Mouse (Mus musculus) left cerebral cortex, adult 2 months (tissue): ENCODE data around the gene Os9. TPM values are rescaled to one million over a fixed set of nuclear protein-coding genes. Genes with fewer than 3 reads are reported as not detected.

Source experiments
- DNase-seq, 2 experiments: peaks; one replicate each; pipeline ENCODE4 v3.0.0; 2021 to 2022; ENCODE audit warnings: low spot score in 2 of 2, mixed read lengths in 1 of 2; ENCODE audit errors: extremely low spot score in 1 of 2
- H3K27ac ChIP-seq: fragments of 200-600 bp; 2 replicates; pipeline ENCODE4 v1.8.1; 2022
- H3K4me3 ChIP-seq: fragments of 200-600 bp; 2 replicates; pipeline ENCODE4 v1.8.1; 2022
- CTCF ChIP-seq: fragments of 200-600 bp; IDR thresholded peaks from 2 replicates; pipeline ENCODE4 v1.8.1; 2022; ENCODE audit warnings: antibody characterized with exemption, mild to moderate bottlenecking, moderate library complexity
- intact Hi-C: fragments of 180-260 bp; cut with DNase I; formaldehyde crosslinking; loops from one replicate; pipeline ENCODE4 v1.15.1; 2025
- total RNA-seq, 2 experiments: library from RNA; stranded (reverse); gene quantifications; 2 replicates each; pipeline ENCODE4 v1.2.3; 2021

The Os9 gene
- total RNA-seq, 2 experiments from 2014 or later: 109 to 114 TPM

GRCm38 (mm10) chr10:127059174-127059967, 61.6 kb downstream of the Os9 start:
- intact Hi-C loops: no loop called here
- no peak for TF ChIP-seq CTCF
- peak in 1 of 2 experiments; percentile 21 for DNase-seq
- Histone ChIP-seq H3K27ac (peak overlapping the region; percentile 70; the same call in 1 of the 2 replicates), H3K4me3 (peak overlapping the region; percentile 64)

GRCm38 (mm10) chr10:127058708-127059107, 62.2 kb downstream of the Os9 start:
- TF ChIP-seq CTCF: no peak
- H3K4me3 ChIP-seq: peak overlapping the region; percentile 64
- no peak overlapping the region for H3K27ac ChIP-seq
- no peak for DNase-seq
- intact Hi-C loops: no loop called here

DNA sequence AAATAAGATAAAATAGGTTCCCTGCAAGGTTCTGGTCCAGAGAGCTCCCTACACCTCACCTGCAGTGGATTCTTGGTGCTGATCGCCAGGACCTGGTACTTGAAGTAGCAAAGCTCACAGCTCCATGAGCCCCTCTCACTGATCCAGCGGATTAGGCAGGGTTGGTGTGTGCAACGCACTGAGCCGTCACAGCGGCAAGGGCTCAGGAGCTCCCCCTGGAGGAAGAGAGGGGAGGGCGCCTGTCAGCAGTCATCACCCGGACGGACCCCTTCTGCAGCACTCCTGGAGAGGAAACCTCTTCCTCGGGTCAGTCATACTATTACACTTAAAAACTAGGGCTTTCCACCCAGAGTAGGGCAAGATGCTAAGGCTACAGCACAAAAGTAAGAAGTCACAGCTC, 62.8 kb downstream of the Os9 start:
- Histone ChIP-seq H3K27ac (no peak overlapping the region), H3K4me3 (peak overlapping the region; percentile 64)
- DNase-seq: peak; percentile 74 to 79
- intact Hi-C loops: no loop called here
- peak; percentile 99 for TF ChIP-seq CTCF

DNA sequence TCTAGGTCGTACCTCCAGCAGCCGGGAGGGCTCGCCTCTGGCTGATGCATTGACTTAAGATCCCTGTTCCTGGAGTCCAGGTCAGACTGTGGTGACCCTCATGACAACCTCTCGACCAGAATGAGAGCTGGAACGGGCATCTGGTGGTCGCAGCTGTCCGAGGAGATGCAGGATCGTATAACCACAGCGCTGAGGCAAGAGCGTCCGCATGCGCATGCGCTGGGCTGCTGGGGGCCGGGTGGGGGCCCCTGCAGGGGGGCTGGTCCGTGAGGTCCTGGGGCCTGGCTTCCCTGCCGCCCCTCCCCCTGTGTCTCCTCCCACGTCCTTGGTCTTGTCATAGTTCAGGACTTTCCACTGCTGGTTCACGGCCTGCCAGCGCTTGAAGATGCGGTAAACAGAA, 64.4 kb downstream of the Os9 start:
- Histone ChIP-seq H3K4me3 (no peak overlapping the region), H3K27ac (no peak overlapping the region)
- no peak for TF ChIP-seq CTCF
- intact Hi-C loops: no loop called here
- DNase-seq: no peak

DNA sequence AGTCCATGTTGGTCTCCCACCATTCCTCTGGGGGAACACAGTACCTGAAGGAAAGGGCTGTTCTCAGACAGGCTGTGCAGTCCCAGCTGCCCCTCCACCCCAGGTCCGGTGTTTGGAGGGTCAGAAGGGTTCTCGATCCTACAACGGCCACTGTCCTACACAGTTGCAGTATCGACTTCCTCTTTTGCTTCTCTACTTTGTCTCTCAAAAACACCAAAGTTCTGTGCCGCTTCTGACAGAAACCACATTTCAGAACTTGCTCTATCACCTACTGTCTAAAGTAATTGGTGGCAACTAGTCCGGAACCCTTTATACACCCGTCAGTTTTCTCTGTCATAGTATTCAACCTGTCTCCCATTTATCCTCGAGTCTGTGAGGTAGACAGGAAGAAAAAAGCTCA, 65.5 kb downstream of the Os9 start:
- intact Hi-C loops: no loop called here
- no peak for TF ChIP-seq CTCF
- H3K4me3 ChIP-seq: no peak overlapping the region
- no peak for DNase-seq
- H3K27ac ChIP-seq: no peak overlapping the region

DNA sequence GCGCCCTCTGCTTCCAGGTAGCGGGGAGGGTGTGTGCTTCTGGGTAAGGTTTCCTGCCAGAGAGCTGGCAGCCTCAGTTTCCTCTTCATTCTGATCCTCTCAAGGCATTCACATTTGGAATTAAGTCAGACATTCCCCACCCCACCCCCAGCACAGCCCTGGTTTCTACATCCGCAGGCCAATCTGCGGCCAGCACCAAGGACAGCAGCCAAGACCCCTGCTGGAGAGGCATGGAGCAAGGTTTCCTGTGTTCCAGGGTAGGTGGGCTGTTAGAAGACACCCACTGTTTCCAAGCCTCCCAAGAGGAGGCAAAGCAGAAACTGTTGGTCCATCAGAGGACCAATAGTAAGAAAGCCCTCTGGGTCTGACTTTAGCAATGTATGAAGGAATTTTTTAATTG, 66.3 kb downstream of the Os9 start:
- DNase-seq: no peak
- H3K4me3 ChIP-seq: no peak overlapping the region
- intact Hi-C loops: no loop called here
- no peak for TF ChIP-seq CTCF
- no peak overlapping the region for H3K27ac ChIP-seq

GRCm38 (mm10) chr10:127050119-127050474, 70.8 kb downstream of the Os9 start:
- Histone ChIP-seq H3K4me3 (no peak overlapping the region), H3K27ac (no peak overlapping the region)
- intact Hi-C loops: no loop called here
- DNase-seq: no peak
- no peak for TF ChIP-seq CTCF

DNA sequence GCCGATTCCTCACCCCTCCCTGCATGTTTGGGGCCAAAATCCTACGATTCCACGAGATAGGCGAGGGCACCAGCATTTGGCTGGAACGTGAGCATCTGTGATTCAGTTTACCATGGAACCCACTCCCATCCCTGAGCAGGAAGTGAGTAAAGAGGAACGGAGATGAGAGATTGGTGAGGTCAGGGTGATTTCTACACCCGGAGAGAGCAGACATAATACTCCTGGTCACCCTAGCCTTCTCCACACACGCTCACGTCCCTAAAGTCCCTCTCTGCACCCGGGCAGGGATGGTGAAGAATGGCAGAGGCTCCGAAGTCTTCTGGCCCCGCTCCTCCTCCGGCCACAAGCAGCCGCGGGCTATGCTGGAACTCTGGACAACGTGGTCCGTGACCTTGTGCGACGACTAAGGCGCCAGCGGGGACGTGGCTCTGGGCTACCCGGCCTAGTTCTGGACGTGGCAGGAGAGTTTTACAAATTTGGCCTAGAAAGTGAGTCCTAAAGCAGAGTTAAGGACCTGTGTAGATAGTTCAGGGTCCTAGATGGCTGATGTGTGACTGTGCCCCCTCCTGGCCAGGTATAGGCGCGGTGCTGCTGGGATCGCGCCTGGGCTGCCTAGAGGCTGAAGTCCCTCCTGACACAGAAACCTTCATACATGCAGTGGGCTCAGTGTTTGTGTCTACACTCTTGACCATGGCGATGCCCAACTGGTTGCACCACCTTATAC, 71.4 kb downstream of the Os9 start:
- no peak; the same call in 1 of the 2 replicates for TF ChIP-seq CTCF
- intact Hi-C loops: no loop called here
- Histone ChIP-seq H3K27ac (no peak overlapping the region), H3K4me3 (no peak overlapping the region)
- no peak for DNase-seq

DNA sequence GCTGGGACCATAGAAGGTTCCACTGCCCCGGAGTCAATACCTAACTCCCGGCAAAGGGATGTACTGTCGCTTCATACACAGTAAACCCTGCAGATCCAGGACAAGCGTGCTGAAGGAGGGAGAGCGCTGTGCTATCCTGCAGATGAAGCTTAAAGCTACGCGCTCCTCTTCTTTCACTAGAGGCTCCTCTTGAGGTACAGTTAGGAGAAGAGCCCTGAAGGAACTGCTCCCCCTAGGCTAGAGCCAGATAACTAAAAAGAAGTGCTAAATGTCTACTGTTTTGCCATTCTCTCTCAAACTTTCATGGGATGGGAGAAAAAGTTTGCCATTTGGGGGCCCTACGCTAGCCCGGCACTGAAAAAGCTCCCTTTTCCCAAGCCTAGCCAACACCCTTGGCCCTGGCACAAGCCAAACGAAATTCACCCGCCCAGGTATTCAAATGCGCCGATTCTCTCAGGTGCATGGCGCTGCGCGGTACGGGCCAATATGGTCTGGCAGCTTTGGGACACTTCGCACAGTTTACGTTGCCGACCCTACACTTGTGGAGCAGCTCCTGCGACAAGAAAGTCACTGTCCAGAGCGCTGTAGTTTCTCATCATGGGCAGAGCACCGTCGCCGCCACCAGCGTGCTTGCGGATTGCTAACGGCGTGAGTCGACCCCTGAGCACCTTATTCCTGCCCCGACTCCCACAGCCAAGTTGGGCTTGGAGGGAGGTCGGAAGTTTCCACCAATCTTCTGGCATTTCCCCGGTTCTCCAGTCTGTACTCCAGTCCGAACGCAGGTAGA, 72.1 kb downstream of the Os9 start:
- intact Hi-C loops: no loop called here
- peak; percentile 27; the same call in 1 of the 2 replicates for TF ChIP-seq CTCF
- Histone ChIP-seq H3K4me3 (no peak overlapping the region), H3K27ac (no peak overlapping the region)
- DNase-seq: no peak

DNA sequence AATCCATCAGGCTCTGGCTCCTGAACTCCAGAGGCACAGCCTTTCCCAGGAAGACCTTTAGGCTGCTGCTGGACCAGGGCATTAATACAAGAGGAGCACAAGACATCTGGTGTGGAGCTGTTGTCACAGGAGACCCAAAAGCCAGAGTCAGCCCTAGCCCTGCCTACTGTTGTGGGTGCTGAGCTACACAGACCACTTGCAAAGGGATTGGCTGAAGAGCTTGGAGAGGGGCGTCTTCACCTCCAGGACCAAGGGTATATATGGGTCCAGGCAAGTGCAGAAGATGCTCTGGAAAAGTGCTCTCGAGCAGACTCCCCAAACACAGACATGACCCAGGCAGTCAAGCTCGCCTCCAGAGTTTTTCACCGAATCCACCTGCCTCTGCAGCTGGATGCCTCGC, 73.0 kb downstream of the Os9 start, which contains the start of gene Cyp27b1:
Gene Cyp27b1 (plus strand): TSS at position 297 of the 400 bp plus-strand sequence.
- intact Hi-C loops: no loop called here
- DNase-seq: no peak
- Histone ChIP-seq H3K4me3 (no peak within 1 kb of the TSS), H3K27ac (no peak within 1 kb of the TSS)
- TF ChIP-seq CTCF: no peak

Other genes with a start within 250 kb of the Os9 start
- 10 to 100 TPM; 11.7 TPM for gene Atp23, start 219.8 kb downstream of the Os9 start, total RNA-seq
- gene Ctdsp2, start 142.4 kb downstream of the Os9 start, total RNA-seq: 10 to 100 TPM; 79.4 to 83.8 TPM
- under 1 TPM; 0.18 to 0.28 TPM for gene Avil, start 120.4 kb downstream of the Os9 start, total RNA-seq
- gene Tsfm, start 90.3 kb downstream of the Os9 start, total RNA-seq: 10 to 100 TPM; 30.2 to 30.7 TPM
- 10 to 100 TPM; 10.1 to 12.3 TPM for gene Mettl1, start 79.7 kb downstream of the Os9 start, total RNA-seq
- gene Eef1akmt3, start 79.6 kb downstream of the Os9 start, total RNA-seq: under 1 TPM in 1 of 2 experiments, not detected in 1; 0.21 TPM
- gene Cyp27b1, start 72.9 kb downstream of the Os9 start, total RNA-seq: under 1 TPM; 0.36 to 0.77 TPM
- 10 to 100 TPM; 18.1 to 22.5 TPM for gene March9, start 60.9 kb downstream of the Os9 start, total RNA-seq
- gene Cdk4, start 57.6 kb downstream of the Os9 start, total RNA-seq: 10 to 100 TPM; 74.4 to 75.2 TPM
- gene Tspan31, start 50.9 kb downstream of the Os9 start, total RNA-seq: 10 to 100 TPM; 63.7 to 64.4 TPM
- gene Agap2, start 45.8 kb downstream of the Os9 start, total RNA-seq: 100 to 1,000 TPM; 627 to 694 TPM
- gene B4galnt1, start 44.1 kb upstream of the Os9 start, total RNA-seq: 100 to 1,000 TPM; 122 to 125 TPM
- gene Slc26a10, start 59.5 kb upstream of the Os9 start, total RNA-seq: 1 to 10 TPM; 3.8 TPM
- gene Arhgef25, start 69.0 kb upstream of the Os9 start, total RNA-seq: 100 to 1,000 TPM; 198 to 208 TPM
- gene Dtx3, start 74.6 kb upstream of the Os9 start, total RNA-seq: 100 to 1,000 TPM; 207 to 223 TPM
- gene Pip4k2c, start 90.5 kb upstream of the Os9 start, total RNA-seq: 100 to 1,000 TPM; 113 to 115 TPM
- 1,000 to 10,000 TPM; 1,016 to 1,023 TPM for gene Kif5a, start 142.2 kb upstream of the Os9 start, total RNA-seq
- 100 to 1,000 TPM; 254 to 259 TPM for gene Dctn2, start 145.2 kb upstream of the Os9 start, total RNA-seq
- 10 to 100 TPM; 42.2 to 52.4 TPM for gene Mbd6, start 167.9 kb upstream of the Os9 start, total RNA-seq
- gene Mars, start 190.7 kb upstream of the Os9 start, total RNA-seq: 10 to 100 TPM; 55.3 to 61.5 TPM
- 1 to 10 TPM in 1 of 2 experiments, under 1 TPM in 1; 0.47 to 1.2 TPM for gene Arhgap9, start 200.8 kb upstream of the Os9 start, total RNA-seq
- 1 to 10 TPM; 3.3 to 4.5 TPM for gene Gli1, start 220.8 kb upstream of the Os9 start, total RNA-seq
- gene Inhbe, start 233.3 kb upstream of the Os9 start, total RNA-seq: under 1 TPM in 1 of 2 experiments, not detected in 1; 0.29 TPM
- not detected for gene Inhbc, start 249.3 kb upstream of the Os9 start, total RNA-seq